Mouse (Mus musculus) cerebellum, adult 8-10 months (tissue): ENCODE measurements around the gene Epha1.
A peak's percentile ranks its signal among the peaks of the same experiment; 100 is the strongest.

Source experiments
- DNase-seq: peaks from one replicate; pipeline ENCODE4 v3.0.0; 2022

The Epha1 gene

DNA sequence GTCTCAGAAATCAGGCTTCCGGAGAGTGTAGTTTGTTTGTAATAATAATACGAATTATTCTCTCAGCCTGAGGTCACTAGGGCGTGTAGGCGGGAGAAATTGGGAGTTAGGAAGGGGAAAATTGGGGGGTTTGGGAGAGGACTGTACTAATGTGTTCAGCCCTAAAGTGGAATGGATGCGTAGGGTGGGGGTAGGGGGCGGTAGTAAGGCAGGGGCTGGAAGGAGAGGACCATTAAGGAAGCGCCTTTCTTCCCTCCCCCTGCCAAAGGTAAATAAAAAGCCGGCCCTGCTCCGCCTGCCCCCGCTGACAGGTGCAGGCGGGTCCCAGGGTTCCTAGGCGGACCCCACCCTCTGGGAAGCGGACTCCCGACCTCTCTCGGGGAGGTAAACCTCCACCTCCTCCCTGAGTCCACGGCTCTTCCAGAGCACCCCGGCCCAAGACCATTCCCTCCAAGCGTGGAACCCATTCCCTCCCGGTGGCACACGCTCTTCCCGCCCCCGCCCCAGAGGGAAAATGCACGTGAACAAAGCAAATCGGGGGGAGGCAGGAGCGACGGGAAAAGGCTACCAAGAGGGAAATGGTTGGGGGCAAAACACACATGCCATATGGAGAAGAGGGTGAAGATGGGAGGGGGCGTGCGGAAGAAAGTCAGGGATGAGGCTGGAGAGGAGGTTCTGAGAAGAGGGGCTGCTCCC is 49.5 kb downstream of the Epha1 start:
- DNase-seq = peak; percentile 47

DNA sequence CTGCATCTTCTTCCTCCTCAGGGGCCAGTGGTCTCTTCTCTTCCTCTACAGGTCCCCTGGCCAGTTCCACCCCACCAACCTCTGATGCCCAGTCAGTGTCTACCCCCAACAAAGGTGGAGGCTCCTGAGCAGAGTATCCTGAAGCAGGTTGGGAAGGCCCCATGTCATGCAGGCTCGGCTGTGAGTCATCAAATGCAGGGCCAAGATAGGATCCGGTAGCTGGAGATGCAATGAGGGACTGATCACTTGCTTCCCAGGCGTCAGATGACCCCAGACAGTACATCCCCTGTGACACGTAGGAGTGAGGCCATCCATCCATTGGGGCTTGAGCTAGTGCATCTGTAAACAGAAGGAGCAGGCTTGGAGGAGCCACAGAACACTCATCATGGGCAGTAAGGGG is 54.8 kb downstream of the Epha1 start:
- no peak for DNase-seq

DNA sequence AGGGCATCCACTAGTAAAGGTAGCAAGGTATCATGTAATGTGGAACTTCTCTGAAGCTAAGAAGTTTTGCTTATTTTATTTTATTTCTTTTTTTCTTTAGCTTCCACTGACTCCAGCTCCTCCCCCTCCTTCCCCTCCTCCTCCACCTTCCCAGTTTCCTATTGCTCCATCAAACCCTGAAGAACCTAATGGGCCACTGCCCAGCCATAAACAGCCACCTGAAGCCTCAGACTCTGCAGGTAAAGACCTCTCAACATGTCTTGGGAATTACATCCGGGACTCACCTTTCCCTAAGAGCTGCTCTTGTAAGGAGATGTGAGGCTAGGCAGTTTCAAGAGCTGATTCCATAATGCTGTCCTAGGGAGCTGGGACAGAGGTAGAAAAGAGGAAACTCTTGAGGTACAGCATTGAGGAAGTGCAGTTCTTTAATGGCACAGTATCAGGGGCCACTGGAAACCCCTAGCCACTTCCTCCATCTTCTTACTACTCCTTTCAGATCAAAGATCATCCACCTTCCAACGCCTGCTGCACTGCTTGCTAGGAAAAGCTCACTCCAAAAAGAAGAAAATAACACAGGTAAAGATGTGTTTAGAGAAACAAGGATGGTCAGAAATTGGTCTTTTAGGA is 62.5 kb downstream of the Epha1 start:
- no peak for DNase-seq

DNA sequence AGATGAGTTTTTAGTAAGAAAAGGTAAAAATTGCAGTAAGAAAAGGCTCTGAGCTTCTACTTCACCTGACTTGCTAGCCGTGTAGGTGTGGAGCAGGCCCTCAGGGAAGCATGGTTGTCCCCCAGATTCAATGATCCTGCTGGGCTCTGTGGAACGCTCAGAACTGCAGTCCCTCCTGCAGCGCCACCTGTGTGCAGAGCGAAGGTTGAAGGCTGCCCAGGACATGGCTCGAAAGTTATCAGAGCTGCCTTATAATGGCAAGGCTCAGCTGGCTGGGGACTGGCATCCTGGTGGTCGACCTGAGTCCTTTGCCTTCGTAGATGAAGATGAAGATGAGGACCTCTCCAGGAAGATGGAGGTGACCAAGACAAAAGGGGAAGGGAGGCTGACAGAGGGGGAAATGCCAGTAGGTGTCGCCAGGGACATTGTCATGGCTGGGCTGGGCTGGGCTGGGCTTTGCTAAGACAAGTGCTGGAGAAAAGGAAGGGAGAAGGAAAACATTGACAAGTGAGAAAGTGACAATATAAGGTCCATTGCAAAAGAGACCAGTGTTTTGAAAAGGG is 63.2 kb downstream of the Epha1 start:
- DNase-seq = no peak
